Mouse (Mus musculus) mouse embryonic stem cell (cell line): ENCODE data around the gene Rock2.

Experiments
- in situ Hi-C, 2 experiments: fragments of 300-500 bp; cut with MboI; formaldehyde crosslinking; loops; 1 replicate in 1 of 2; 3 replicates in 1 of 2; pipeline ENCODE4 v1.14.3; 2019 to 2020; ENCODE audit warnings: low sequenced_read_pairs in 2 of 2, low pct_unique_long_range_greater_than_20kb in 1 of 2, mixed read lengths in 1 of 2; ENCODE audit not compliant: unreplicated experiment in 1 of 2

The Rock2 gene

DNA sequence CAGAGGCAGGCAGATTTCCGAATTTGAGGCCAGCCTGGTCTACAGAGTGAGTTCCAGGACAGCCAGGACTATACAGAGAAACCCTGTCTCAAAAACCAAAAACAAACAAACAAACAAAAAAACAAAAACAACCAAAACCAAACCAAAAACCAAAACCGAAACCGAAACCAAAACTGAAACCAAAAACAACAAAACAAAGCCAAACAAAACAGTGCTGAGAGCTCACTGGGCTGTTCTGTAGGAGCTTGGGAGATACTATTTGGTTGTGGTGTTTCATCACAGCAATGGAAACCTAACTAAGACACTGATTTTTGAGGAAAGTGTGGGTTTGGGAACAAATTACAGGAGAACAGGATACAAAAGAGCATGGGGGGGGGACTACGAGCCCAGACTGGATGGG is 127.5 kb downstream of the Rock2 start:
- in situ Hi-C loops = no loop called here

DNA sequence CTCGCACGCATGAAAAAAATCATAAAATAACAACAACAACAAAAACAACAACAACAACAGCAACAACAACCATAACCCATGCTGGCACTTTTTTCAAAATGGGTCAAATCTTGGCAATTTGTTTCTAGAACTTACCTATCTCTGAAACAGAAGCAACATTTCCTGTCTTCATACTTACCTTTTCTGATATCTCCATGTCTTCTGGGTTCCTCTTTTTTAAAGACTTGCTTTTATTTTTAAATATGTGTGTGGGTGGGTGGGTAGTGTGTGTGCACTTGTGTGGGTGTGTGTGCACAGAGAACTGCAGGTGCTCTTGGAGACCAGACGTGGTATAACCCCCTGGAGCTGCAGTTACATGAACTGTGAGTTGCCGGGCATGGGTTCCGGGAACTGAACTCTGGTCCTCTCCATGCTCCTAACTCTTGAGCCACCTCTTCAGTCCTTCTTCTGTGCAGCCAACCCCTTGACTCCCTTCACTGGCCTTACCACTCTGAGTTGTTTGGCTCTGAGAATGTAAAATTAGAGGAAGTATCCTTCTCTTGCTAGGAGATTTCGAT is 129.9 kb downstream of the Rock2 start:
- in situ Hi-C loops = loop anchor here in 1 of 2 experiments (25.0 kb wide), 1 partner anchor 188 kb away; no protein-coding TSS in a partner anchor

DNA sequence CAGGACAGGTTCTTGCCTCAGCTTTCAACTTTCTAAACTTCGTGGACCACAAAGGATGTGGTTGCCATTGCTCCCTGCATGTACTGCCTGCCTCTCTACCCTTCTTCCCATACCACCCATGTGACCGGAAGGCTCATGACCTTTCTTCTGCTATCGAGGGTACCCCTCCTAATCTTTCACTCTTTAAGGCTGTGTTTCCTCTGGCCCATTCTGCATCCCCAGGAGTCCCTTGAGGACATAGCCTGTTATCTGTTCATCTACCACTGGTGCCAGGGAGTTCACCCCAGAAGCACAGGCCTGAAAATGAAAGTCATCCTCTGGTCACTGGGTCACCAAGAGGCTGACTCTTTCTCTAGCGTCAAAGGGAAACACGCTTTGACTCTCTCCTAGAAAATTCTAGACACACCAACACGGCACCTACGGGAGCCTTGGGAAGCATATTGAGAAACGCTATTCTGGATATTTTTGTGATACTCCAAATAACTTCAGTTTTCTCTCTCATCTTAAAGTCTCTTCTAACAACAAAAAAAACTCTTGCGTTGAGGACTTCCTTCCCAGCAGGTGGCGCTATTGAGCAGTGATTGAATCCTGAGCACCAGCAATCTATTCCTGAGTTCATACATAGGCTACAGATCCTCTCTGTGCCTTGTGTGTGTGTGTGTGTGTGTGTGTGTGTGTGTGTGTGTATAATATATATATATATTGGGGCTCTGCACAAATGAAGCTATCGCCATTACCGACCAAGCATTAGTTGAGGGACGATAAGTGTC is 138.2 kb downstream of the Rock2 start:
- in situ Hi-C loops = loop anchor here (10.0 to 25.0 kb wide), 2 partner anchors 179 to 222 kb away; no protein-coding TSS in a partner anchor

DNA sequence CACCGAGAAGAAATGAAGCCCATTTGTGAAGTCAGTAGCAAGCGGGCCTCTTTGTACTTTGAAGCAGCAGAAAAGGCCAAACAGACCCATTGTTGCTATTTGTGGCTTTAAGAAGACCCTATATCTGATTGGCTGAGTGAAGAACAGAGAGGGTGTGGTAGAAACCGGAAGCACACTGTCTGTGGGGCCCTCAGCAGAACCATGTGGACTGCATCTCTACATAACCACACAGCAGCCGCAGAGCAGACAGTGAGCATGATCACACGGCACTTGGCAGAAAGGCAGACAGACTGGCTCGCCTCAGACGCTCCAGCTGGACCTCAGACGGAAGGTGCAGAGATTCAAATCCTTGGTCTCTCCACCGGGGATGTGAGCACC is 138.8 kb downstream of the Rock2 start:
- in situ Hi-C loops = loop anchor here (10.0 to 25.0 kb wide), 2 partner anchors 179 to 221 kb away; no protein-coding TSS in a partner anchor

DNA sequence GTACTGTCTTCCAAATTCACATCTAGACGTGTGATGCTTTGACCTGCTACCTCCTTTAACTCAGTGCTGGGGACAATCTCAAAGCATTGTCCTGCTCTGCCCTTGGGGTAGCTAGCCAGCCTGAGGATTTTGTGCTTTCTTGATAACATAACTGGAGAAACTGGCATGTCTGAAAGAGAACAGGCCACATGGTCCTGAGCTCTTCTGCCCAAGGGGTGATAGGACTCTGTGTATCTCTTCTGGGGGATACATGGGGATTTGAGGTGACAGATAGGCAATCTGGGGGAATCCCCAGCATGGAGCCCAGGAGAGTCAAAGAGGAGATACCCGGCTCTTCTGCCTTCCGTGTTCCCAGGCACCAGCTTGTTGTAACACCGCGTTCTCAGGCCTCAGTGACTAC is 140.0 kb downstream of the Rock2 start:
- in situ Hi-C loops = loop anchor here (10.0 to 25.0 kb wide), 2 partner anchors 178 to 220 kb away; no protein-coding TSS in a partner anchor

DNA sequence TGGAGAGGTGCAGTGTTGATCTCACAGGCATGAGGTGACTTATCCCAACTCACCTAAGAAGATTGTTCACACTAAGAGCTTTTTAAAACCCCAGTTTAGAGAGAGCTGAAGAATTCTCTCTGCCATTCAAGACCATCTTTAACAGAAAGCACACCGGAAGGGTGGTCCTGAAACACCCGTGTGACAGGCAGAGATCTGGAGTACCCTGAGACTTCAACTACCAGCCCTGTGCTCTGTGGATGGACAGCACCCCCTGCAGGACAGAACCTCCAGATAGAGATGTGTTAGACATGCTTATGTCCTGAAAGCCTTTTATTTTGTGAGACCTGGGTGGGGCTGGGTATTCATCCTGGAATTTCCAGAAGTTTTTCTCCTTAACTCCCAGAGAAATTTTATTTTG is 140.4 kb downstream of the Rock2 start:
- in situ Hi-C loops = loop anchor here (10.0 to 25.0 kb wide), 2 partner anchors 177 to 220 kb away; no protein-coding TSS in a partner anchor

DNA sequence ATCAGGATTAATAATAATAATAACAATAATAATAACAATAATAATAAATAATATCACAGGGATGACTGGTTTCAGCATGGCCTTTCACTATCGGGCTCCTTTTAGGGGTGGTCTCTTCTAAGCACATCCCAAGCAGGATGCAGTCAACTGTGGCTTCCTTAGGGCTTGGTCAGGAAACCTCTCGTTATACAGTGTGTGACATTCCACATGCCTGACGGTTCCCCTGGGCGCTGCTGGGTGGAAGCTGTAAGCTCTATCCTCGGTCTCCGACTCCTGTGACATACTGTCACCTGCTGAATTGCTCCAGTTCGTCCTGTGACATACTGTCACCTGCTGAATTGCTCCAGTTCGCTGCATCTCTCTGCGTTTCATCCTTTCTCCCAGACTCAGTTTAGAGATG is 141.8 kb downstream of the Rock2 start:
- in situ Hi-C loops = loop anchor here (10.0 to 25.0 kb wide), 2 partner anchors 176 to 218 kb away; no protein-coding TSS in a partner anchor

DNA sequence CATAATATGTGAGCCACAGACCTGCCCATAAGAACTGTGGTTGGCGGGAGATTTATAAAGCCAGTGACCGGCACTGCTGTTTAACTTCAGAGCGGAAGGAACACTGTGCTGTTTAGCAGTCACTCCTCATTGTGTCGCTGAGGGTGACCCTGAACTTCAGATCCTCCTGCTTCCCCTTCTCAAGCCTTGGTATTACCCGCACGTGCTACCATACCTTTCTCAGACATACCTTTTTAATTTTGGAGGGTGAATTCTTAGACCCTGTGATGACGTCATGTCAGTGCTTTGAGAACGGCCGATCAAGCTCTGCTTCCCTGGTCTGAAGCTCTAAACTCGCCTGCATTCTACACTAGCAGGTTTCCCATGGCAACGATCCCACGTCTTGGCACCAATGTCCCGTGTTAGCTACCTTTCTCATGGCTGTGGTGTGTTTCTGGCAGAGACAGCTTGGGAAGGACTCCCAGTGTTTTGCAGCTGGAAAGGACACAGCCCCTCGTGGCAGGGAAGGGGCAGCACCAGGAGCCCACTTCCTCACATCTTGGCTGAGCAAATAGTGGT is 142.4 kb downstream of the Rock2 start:
- in situ Hi-C loops = loop anchor here (10.0 to 25.0 kb wide), 2 partner anchors 175 to 218 kb away; no protein-coding TSS in a partner anchor
